Mouse (Mus musculus) kidney, adult 2 months (tissue): Measurements from ENCODE around the gene Tlk2.

Experiments
- CTCF ChIP-seq: fragments of 200-500 bp; conservative IDR thresholded peaks from 2 replicates; pipeline ENCODE4 v1.5.1; 2011; ENCODE audit warnings: low read depth, mild to moderate bottlenecking, control low read depth, low read length, moderate library complexity, mixed read lengths; ENCODE audit not compliant: insufficient read depth, insufficient read length
- POLR2A ChIP-seq: fragments of 200-500 bp; IDR thresholded peaks from one replicate; pipeline ENCODE4 v1.6.1; 2011; ENCODE audit warnings: low read depth, low read length, control low read depth

DNA sequence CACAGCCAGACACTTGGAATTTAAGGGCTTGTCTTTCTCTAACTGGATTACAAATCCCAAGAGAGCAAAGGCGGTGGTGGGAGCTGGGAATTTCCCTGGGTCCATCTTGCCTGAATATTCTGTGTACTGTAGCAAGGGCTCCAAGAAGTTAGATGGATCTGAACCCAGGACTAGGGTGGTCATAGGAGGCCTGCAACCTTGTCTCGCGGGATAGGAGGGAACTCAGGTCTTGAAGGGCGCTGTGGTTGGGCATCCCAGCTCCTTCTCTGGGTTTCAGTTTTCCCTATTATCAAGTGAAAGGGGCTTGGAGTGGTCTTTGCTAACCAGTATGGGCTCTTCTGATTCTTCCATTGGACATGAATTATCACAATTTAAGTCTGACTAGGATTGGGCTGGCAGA, 137.5 kb downstream of the Tlk2 start:
- TF ChIP-seq CTCF (no peak), POLR2A (no peak)
